ENCODE assay signal across 16 mouse cellular contexts in the genomic region with DNA sequence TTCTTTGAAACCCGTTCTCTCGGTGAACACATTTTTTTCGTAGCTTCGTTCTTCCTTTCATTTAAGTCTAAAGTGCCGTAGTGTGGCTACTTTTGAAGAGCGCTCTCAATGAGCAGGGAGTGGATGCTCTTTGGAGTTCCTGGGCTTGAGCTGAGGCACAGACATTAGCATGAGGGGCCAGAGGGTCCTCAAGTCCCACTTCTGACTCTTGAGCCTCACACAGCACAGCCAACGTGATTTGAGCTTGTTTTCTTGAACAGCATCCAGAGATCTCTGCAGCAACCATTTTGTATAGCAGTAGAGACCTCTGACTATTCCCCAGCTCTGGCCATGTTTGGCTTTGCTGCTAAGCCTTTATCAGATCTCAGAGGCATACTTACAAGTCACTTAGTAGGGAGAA.
DNase-seq lines count a peak whose midpoint lies in the region; ATAC-seq lines count a peak whose summit lies in the region.
"Had no signal": no experiment of that assay in that cellular context is flagged by ENCODE, and none has a peak within 500 bp of the region (broad histone marks: within the 10 kb centered on the region; RNA-seq: fewer than 3 reads in every experiment).

No protein-coding gene starts in this region.

- no peaks in the 10 kb centered on the region for H3K36me3 ChIP-seq in forebrain, embryonic 15.5 days
- H3K36me3 ChIP-seq in forebrain, embryonic 11.5 days (ENCODE audit: control insufficient read depth, insufficient read depth, low read length): no peaks in the 10 kb centered on the region
- H3K36me3 ChIP-seq in hindbrain, embryonic 15.5 days: no peaks in the 10 kb centered on the region
- H3K36me3 ChIP-seq in hindbrain, embryonic 12.5 days: no peaks in the 10 kb centered on the region
- no peaks in the 10 kb centered on the region for H3K36me3 ChIP-seq in midbrain, embryonic 15.5 days (replicated peaks)
- H3K36me3 ChIP-seq: liver, embryonic 12.5 days had no signal

- H3K9me3 ChIP-seq in forebrain, embryonic 15.5 days: no peaks in the 10 kb centered on the region
- no peaks in the 10 kb centered on the region for H3K9me3 ChIP-seq in forebrain, embryonic 11.5 days (ENCODE audit: control insufficient read depth, low read length)
- H3K9me3 ChIP-seq in hindbrain, embryonic 15.5 days: no peaks in the 10 kb centered on the region
- H3K9me3 ChIP-seq in hindbrain, embryonic 12.5 days (replicated peaks): no peaks in the 10 kb centered on the region
- no peaks in the 10 kb centered on the region for H3K9me3 ChIP-seq in midbrain, embryonic 15.5 days
- H3K9me3 ChIP-seq: liver, embryonic 12.5 days had no signal

- peaks cover 23% of the 10 kb centered on the region for H3K4me1 ChIP-seq in forebrain, embryonic 15.5 days
- peaks cover 15% of the 10 kb centered on the region for H3K4me1 ChIP-seq in forebrain, embryonic 11.5 days (replicated peaks; ENCODE audit: control insufficient read depth, insufficient read depth, low read length)
- H3K4me1 ChIP-seq in hindbrain, embryonic 15.5 days (replicated peaks): peaks cover 26% of the 10 kb centered on the region
- peaks cover 26% of the 10 kb centered on the region for H3K4me1 ChIP-seq in hindbrain, embryonic 12.5 days
- H3K4me1 ChIP-seq in midbrain, embryonic 15.5 days: peaks cover 28% of the 10 kb centered on the region

- no peak overlapping the region for H3K4me3 ChIP-seq in forebrain, embryonic 15.5 days
- H3K4me3 ChIP-seq in forebrain, embryonic 11.5 days (ENCODE audit: low read depth, low read length): no peak overlapping the region
- no peak overlapping the region for H3K4me3 ChIP-seq in hindbrain, embryonic 15.5 days
- no peak overlapping the region for H3K4me3 ChIP-seq in hindbrain, embryonic 12.5 days
- no peak overlapping the region for H3K4me3 ChIP-seq in midbrain, embryonic 15.5 days
- H3K4me3 ChIP-seq: liver, embryonic 12.5 days had no signal

- no peak overlapping the region for H3K9ac ChIP-seq in forebrain, embryonic 15.5 days (replicated peaks)
- H3K9ac ChIP-seq in forebrain, embryonic 11.5 days (ENCODE audit: low read length): no peak overlapping the region
- no peak overlapping the region for H3K9ac ChIP-seq in hindbrain, embryonic 15.5 days
- no peak overlapping the region for H3K9ac ChIP-seq in hindbrain, embryonic 12.5 days
- no peak overlapping the region for H3K9ac ChIP-seq in midbrain, embryonic 15.5 days
- H3K9ac ChIP-seq: liver, embryonic 12.5 days had no signal

- no peaks in the 10 kb centered on the region for H3K27me3 ChIP-seq in forebrain, embryonic 15.5 days
- H3K27me3 ChIP-seq in forebrain, embryonic 11.5 days (ENCODE audit: control insufficient read depth, insufficient read depth, low read length): no peaks in the 10 kb centered on the region
- H3K27me3 ChIP-seq in hindbrain, embryonic 15.5 days: no peaks in the 10 kb centered on the region
- H3K27me3 ChIP-seq in hindbrain, embryonic 12.5 days: no peaks in the 10 kb centered on the region
- H3K27me3 ChIP-seq in midbrain, embryonic 15.5 days (replicated peaks): no peaks in the 10 kb centered on the region

- DNase-seq in forebrain, embryonic 11.5 days (ENCODE audit: low spot score): no peak
- DNase-seq in lung, postnatal 10 days: peak; percentile 11
- DNase-seq in adipocyte (ENCODE audit: low spot score): no peak
- DNase-seq: cerebellum, adult 9-11 months; gastrocnemius, postnatal 25 days; kidney, adult 18-20 months; kidney, postnatal 14 days; thymus, postnatal 14 days had no signal

- WGBS in forebrain, embryonic 15.5 days: 66% methylated on average over 7 of the region's 7 CpGs
- 83% methylated on average over 7 of the region's 7 CpGs for WGBS in forebrain, embryonic 11.5 days
- WGBS in hindbrain, embryonic 15.5 days: 65% methylated on average over 7 of the region's 7 CpGs
- 84% methylated on average over 7 of the region's 7 CpGs for WGBS in hindbrain, embryonic 12.5 days
- 74% methylated on average over 7 of the region's 7 CpGs for WGBS in midbrain, embryonic 15.5 days

- no peak for ATAC-seq in forebrain, embryonic 15.5 days (replicated peaks)
- no peak for ATAC-seq in forebrain, embryonic 11.5 days (replicated peaks; ENCODE audit: low FRiP score)
- no peak for ATAC-seq in hindbrain, embryonic 15.5 days (ENCODE audit: low FRiP score, low read depth)
- no peak for ATAC-seq in hindbrain, embryonic 12.5 days (ENCODE audit: low FRiP score)
- ATAC-seq in midbrain, embryonic 15.5 days (replicated peaks): no peak
- no peak for ATAC-seq in megakaryocyte, adult 5-6 weeks (ENCODE audit: poor library complexity, severe bottlenecking)
- ATAC-seq: activated CD4-positive, CD25-positive, alpha-beta regulatory T cell, adult 4 months; liver, embryonic 12.5 days had no signal

- H3K27ac ChIP-seq in forebrain, embryonic 15.5 days (replicated peaks): peak overlapping the region; percentile 67; the same call in 1 of the 2 replicates
- no peak overlapping the region for H3K27ac ChIP-seq in forebrain, embryonic 11.5 days (ENCODE audit: low read depth, low read length)
- H3K27ac ChIP-seq in hindbrain, embryonic 15.5 days (replicated peaks): peak overlapping the region; percentile 77
- H3K27ac ChIP-seq in hindbrain, embryonic 12.5 days: no peak overlapping the region
- peak overlapping the region; percentile 83 for H3K27ac ChIP-seq in midbrain, embryonic 15.5 days
- H3K27ac ChIP-seq: liver, embryonic 12.5 days; macrophage had no signal

- H3K4me2 ChIP-seq in forebrain, embryonic 15.5 days (replicated peaks): no peak overlapping the region
- H3K4me2 ChIP-seq in forebrain, embryonic 11.5 days (ENCODE audit: low read depth, low read length, severe bottlenecking): no peak overlapping the region
- no peak overlapping the region for H3K4me2 ChIP-seq in hindbrain, embryonic 15.5 days
- H3K4me2 ChIP-seq in hindbrain, embryonic 12.5 days (replicated peaks): no peak overlapping the region
- H3K4me2 ChIP-seq in midbrain, embryonic 15.5 days: no peak overlapping the region
- H3K4me2 ChIP-seq: liver, embryonic 12.5 days had no signal

Comparison
In these comparisons a context has a peak if more than half of its experiments do, and no peak if none do; other contexts are left out.
1. H3K27ac ChIP-seq: peak in forebrain, embryonic 15.5 days (single experiment), hindbrain, embryonic 15.5 days (single experiment) and midbrain, embryonic 15.5 days (single experiment); none in forebrain, embryonic 11.5 days (single experiment) and hindbrain, embryonic 12.5 days (single experiment).